Mouse (Mus musculus): Measurements from ENCODE around the gene Cep131. TPM values are rescaled to one million over a fixed set of nuclear protein-coding genes. Genes with fewer than 3 reads are reported as not detected.

The Cep131 gene
- polyA plus RNA-seq, 1 experiment from 2014 or later, result 16.0 TPM

DNA sequence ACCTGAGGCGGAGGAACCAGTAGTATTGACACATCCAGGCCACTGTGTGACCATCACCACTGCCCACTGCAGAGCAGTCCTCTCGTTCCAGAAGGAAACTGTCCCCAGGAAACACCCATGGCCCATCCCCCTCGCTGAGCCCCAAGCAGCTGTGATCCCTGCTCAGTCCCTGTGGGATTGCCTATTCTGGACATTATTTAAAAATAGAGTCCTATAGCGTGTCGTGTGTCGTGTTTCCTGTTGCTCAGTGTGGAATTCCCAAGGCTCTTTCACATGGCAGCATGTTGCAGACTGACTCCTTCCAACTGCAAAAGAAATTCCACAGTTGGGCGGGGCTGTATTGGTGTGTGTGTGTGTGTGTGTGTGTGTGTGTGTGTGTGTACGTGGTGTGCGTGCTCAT lies 34.4 kb downstream of the Cep131 start:
- Histone ChIP-seq H3K36me3 (ENCODE audit: control insufficient read depth, insufficient read depth, low read length) (no peaks in the 10 kb centered on the region), H3K27ac (ENCODE audit: low read depth, low read length) (no peak overlapping the region), H3K4me3 (ENCODE audit: low read depth, low read length) (no peak overlapping the region), H3K4me1 (ENCODE audit: control insufficient read depth, insufficient read depth, low read length) (peaks cover 23% of the 10 kb centered on the region), H3K27me3 (ENCODE audit: control insufficient read depth, insufficient read depth, low read length) (peaks cover 20% of the 10 kb centered on the region), H3K9ac (ENCODE audit: low read depth, low read length) (no peak overlapping the region), H3K9me3 (replicated peaks; ENCODE audit: control insufficient read depth, low read length) (no peaks in the 10 kb centered on the region), H3K4me2 (no peak overlapping the region)
- ATAC-seq (replicated peaks; ENCODE audit: insufficient number of reproducible peaks, low FRiP score, low TSS enrichment), result no peak
- 62% methylated on average over 9 of the region's 9 CpGs for WGBS (ENCODE audit: insufficient replicate concordance)

DNA sequence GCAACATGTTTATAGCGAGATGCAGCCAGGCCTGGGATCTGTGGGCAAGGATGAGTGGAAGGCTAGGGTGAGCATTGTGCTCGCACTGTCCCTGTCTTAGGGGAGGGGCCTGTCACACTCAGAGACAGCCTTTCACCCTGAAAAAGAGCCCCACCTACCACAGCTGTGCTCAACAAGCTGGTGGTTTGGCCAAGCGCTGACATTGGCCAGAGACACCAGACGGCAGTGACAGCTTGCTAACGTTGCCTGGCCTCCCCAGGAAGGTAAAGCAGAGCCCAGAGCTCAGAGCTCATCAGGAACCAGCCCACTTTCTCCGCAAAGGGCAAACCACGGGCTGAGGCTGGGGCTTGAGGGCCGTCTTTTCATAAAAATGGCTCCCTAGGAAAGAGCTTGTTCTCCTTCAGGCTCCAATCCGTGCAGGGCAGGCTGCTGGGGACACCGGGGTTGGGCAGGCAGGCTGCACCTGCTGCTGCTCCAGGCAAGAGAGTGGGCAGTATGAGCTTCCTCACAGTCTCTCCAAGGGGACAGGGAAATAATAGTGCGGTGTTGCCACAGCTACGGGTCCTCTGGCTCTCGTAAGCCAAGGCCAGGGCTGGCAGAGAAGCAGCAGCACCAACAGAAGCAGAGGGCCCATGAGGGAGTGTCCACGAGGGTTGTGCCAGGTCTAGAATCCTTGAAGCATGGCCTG lies 35.4 kb downstream of the Cep131 start:
- Histone ChIP-seq H3K9ac (ENCODE audit: low read depth, low read length) (peak overlapping the region; percentile 54), H3K4me1 (ENCODE audit: control insufficient read depth, insufficient read depth, low read length) (peaks cover 23% of the 10 kb centered on the region), H3K4me3 (ENCODE audit: low read depth, low read length) (no peak overlapping the region), H3K27ac (ENCODE audit: low read depth, low read length) (peak overlapping the region; percentile 59), H3K4me2 (no peak overlapping the region; the same call in 1 of the 2 replicates), H3K27me3 (ENCODE audit: control insufficient read depth, insufficient read depth, low read length) (peaks cover 30% of the 10 kb centered on the region), H3K36me3 (ENCODE audit: control insufficient read depth, insufficient read depth, low read length) (no peaks in the 10 kb centered on the region), H3K9me3 (replicated peaks; ENCODE audit: control insufficient read depth, low read length) (no peaks in the 10 kb centered on the region)
- ATAC-seq (replicated peaks; ENCODE audit: insufficient number of reproducible peaks, low FRiP score, low TSS enrichment), result no peak
- WGBS (ENCODE audit: insufficient replicate concordance), result 37% methylated on average over 14 of the region's 14 CpGs

DNA sequence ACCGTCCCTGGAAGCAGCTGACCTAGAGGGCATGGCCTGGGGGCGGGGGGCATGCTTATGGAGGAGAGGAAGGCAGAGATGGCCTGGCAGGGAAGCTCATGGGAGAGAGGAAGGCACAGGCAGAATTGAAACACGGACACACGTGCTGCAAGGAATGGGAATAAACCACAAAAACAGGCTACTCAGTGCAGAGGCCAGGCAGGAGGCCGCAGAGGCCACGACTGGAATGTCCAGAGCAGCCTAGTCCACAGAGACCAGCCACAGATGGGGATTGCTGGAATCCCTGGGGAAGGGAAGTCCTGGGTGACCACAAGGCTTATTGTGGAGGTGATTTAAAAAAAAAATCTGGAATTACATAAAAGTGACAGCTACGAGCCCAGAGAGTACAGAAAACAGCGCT lies 37.6 kb downstream of the Cep131 start:
- no peak overlapping the region for H3K4me3 ChIP-seq (ENCODE audit: low read depth, low read length)
- no peak for ATAC-seq (replicated peaks; ENCODE audit: insufficient number of reproducible peaks, low FRiP score, low TSS enrichment)
- peaks cover 23% of the 10 kb centered on the region for H3K4me1 ChIP-seq (ENCODE audit: control insufficient read depth, insufficient read depth, low read length)
- no peaks in the 10 kb centered on the region for H3K9me3 ChIP-seq (replicated peaks; ENCODE audit: control insufficient read depth, low read length)
- no peaks in the 10 kb centered on the region for H3K36me3 ChIP-seq (ENCODE audit: control insufficient read depth, insufficient read depth, low read length)
- H3K27me3 ChIP-seq (ENCODE audit: control insufficient read depth, insufficient read depth, low read length), result peaks cover 40% of the 10 kb centered on the region
- WGBS (ENCODE audit: insufficient replicate concordance), result 84% methylated on average over 8 of the region's 8 CpGs
- H3K27ac ChIP-seq (ENCODE audit: low read depth, low read length), result no peak overlapping the region
- H3K9ac ChIP-seq (ENCODE audit: low read depth, low read length), result no peak overlapping the region
- H3K4me2 ChIP-seq, result no peak overlapping the region

DNA sequence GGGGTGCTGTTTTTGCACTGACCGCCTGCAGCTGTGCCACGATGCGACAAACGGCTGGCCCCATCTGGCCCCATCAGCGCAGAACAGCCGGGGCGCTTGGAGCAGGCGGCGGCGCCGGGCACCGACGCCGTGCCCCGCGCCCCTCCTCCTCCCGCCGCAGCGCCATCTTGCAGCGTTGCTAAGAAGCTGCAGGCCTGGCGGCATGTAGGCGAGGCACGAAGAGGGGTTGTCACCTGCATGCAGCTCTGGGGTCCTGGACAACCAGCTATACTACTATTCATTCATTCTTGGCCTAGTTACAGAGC lies 38.4 kb downstream of the Cep131 start:
- H3K36me3 ChIP-seq (ENCODE audit: control insufficient read depth, insufficient read depth, low read length), result no peaks in the 10 kb centered on the region
- H3K4me3 ChIP-seq (ENCODE audit: low read depth, low read length), result no peak overlapping the region
- WGBS (ENCODE audit: insufficient replicate concordance), result 3% methylated on average over 23 of the region's 23 CpGs
- peaks cover 23% of the 10 kb centered on the region for H3K4me1 ChIP-seq (ENCODE audit: control insufficient read depth, insufficient read depth, low read length)
- H3K4me2 ChIP-seq, result peak overlapping the region; percentile 97
- ATAC-seq (replicated peaks; ENCODE audit: insufficient number of reproducible peaks, low FRiP score, low TSS enrichment), result no peak
- no peak overlapping the region for H3K27ac ChIP-seq (ENCODE audit: low read depth, low read length)
- H3K27me3 ChIP-seq (ENCODE audit: control insufficient read depth, insufficient read depth, low read length), result peaks cover 42% of the 10 kb centered on the region
- H3K9ac ChIP-seq (ENCODE audit: low read depth, low read length), result no peak overlapping the region
- H3K9me3 ChIP-seq (replicated peaks; ENCODE audit: control insufficient read depth, low read length), result no peaks in the 10 kb centered on the region

DNA sequence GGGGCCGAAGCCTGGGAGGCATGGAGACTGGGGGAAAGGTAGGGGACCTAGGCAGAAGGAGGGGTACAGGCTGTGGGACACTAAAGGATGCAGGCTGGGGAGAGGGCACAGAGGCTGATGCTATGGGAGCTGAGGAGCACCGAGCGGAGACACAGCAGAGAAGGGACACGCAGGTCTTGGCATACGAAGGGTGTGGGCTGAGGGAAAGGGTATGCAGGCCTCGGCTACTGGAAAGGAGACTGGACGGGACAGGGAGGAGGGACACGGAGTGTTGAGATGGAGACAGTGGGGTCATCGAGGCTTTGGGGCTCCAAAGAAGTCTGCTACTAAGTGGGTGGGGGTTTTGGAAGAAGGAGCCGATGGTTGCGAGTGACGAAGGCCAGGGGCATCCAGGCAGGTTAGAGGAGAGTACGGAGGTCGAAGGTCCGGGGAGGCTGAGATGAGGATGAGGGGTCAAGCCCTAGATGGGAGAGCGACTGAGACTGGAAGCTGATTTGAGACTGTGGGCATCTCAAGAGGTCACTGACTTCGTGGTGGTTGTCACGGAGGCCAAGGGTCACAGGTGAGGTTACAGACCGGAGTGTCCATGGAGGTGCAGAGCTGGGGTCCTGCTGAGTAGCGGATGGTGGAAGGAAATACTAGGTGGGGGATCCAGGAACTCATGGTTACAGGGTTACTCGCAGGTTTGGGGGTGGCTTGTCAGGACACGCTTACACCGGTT lies 38.9 kb downstream of the Cep131 start:
- Histone ChIP-seq H3K36me3 (ENCODE audit: control insufficient read depth, insufficient read depth, low read length) (no peaks in the 10 kb centered on the region), H3K4me3 (ENCODE audit: low read depth, low read length) (peak overlapping the region; percentile 61), H3K9ac (ENCODE audit: low read depth, low read length) (no peak overlapping the region; the same call in 1 of the 2 replicates), H3K4me1 (ENCODE audit: control insufficient read depth, insufficient read depth, low read length) (peaks cover 23% of the 10 kb centered on the region), H3K27ac (ENCODE audit: low read depth, low read length) (no peak overlapping the region), H3K9me3 (replicated peaks; ENCODE audit: control insufficient read depth, low read length) (no peaks in the 10 kb centered on the region), H3K27me3 (ENCODE audit: control insufficient read depth, insufficient read depth, low read length) (peaks cover 42% of the 10 kb centered on the region), H3K4me2 (peak overlapping the region; percentile 97)
- ATAC-seq (replicated peaks; ENCODE audit: insufficient number of reproducible peaks, low FRiP score, low TSS enrichment), result no peak
- WGBS (ENCODE audit: insufficient replicate concordance), result 14% methylated on average over 23 of the region's 23 CpGs

DNA sequence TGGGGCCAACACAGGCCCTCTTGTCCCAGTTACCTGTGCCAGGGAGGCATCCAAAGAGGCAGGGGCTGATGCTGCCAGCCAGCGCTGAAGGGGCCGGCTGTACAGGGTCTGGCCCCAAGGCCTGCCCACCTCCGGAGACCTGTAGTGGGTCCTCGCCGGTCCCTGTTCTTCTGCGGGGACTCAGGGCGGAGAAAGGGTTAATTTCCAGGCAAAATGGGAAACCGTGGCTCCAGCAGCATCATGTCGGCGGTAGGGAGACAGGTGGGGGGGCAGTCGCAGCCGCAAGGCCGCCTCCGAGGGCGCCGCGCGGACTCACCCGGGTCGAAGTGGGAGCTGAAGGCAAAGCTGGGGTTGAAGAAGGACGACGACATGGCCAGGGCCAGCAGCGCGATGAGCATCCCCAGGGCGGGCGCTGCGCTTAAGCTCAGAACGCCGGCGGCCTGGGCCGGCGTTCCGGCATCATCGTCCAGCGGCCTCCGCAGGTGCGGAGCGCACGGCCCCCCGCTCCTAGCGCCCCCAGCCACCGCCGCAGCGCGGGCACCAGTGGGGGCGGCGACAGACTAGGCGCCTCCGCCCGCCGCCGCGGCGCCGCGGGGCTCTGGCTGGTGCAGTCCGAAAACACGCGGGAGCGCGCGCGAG lies 40.0 kb downstream of the Cep131 start, which contains the start of gene Aatk:
Gene Aatk, minus strand, starts transcription at position 615 of the 639 bp plus-strand sequence.
- Histone ChIP-seq H3K27ac (ENCODE audit: low read depth, low read length) (no peak within 1 kb of the TSS), H3K36me3 (ENCODE audit: control insufficient read depth, insufficient read depth, low read length) (no peaks in the 10 kb centered on the region), H3K4me1 (ENCODE audit: control insufficient read depth, insufficient read depth, low read length) (peaks cover 27% of the 10 kb centered on the region), H3K4me2 (peak within 1 kb of the TSS; percentile 97), H3K9ac (ENCODE audit: low read depth, low read length) (peak within 1 kb of the TSS; percentile 48), H3K27me3 (ENCODE audit: control insufficient read depth, insufficient read depth, low read length) (peaks cover 42% of the 10 kb centered on the region), H3K4me3 (ENCODE audit: low read depth, low read length) (peak within 1 kb of the TSS; percentile 61), H3K9me3 (replicated peaks; ENCODE audit: control insufficient read depth, low read length) (no peaks in the 10 kb centered on the region)
- ATAC-seq (replicated peaks; ENCODE audit: insufficient number of reproducible peaks, low FRiP score, low TSS enrichment), result no peak
- WGBS (ENCODE audit: insufficient replicate concordance), result 1% methylated on average over 56 of the region's 63 CpGs

DNA sequence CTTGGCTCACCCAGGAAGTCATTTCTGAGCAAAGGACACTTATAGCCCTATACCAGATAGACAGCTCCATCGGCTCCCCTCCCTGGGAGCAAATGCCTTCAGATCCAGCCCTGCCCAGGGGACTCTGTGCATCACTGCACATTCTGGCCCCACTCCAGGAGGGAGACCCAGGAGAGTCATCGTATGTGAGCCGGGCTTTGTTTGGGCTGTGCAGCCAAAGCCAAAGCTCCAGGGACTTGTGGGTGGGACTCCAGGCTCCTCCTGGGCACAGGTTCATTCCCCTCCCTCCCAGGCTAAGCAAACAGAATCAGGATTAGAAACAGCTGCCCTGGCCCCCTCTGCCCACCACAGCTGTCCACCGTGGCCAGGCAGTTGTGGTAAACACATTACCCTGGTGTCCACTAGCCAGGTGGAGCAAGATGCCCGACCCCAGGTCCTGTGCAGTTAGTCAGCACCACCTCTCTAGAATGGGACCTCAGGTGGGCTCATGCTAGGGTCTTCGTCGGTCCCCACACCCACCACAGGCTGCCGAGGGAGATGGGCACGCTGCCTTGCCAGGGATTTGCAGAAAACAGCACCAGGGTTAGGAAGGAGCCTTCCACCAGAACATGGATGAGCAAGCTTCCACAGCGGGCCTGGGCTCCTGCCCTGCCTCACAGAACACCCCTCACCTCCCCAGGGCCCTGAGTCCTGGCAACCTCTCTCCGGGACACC lies 40.6 kb downstream of the Cep131 start:
- Histone ChIP-seq H3K27ac (ENCODE audit: low read depth, low read length) (no peak overlapping the region), H3K9ac (ENCODE audit: low read depth, low read length) (no peak overlapping the region), H3K4me2 (peak overlapping the region; percentile 97), H3K4me1 (ENCODE audit: control insufficient read depth, insufficient read depth, low read length) (peaks cover 23% of the 10 kb centered on the region), H3K4me3 (ENCODE audit: low read depth, low read length) (peak overlapping the region; percentile 61), H3K9me3 (replicated peaks; ENCODE audit: control insufficient read depth, low read length) (no peaks in the 10 kb centered on the region), H3K36me3 (ENCODE audit: control insufficient read depth, insufficient read depth, low read length) (no peaks in the 10 kb centered on the region), H3K27me3 (ENCODE audit: control insufficient read depth, insufficient read depth, low read length) (peaks cover 42% of the 10 kb centered on the region)
- ATAC-seq (replicated peaks; ENCODE audit: insufficient number of reproducible peaks, low FRiP score, low TSS enrichment), result no peak
- 58% methylated on average over 11 of the region's 11 CpGs for whole genome bisulfite sequencing (ENCODE audit: insufficient replicate concordance)

DNA sequence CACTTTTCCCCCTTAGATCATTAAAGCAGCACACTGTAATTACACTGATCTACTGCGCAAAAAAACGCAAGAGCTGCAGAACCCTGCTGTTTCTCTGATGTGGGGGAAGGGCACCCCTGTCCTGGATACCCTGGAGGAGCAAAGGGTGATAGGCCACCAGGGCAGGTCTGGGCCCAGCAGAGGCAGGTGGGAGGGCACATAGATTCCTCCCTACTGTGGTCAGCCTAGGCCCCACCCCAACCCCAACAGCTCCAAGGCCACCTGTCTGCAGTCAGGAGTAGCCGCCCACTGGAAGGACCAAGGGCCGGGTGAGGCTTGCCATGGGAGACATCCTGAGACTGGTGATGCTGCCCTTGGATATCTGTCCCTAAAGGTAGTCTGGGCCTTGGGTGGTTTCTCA lies 41.3 kb downstream of the Cep131 start:
- no peak for ATAC-seq (replicated peaks; ENCODE audit: insufficient number of reproducible peaks, low FRiP score, low TSS enrichment)
- no peak overlapping the region for H3K4me3 ChIP-seq (ENCODE audit: low read depth, low read length)
- H3K36me3 ChIP-seq (ENCODE audit: control insufficient read depth, insufficient read depth, low read length), result no peaks in the 10 kb centered on the region
- H3K9me3 ChIP-seq (replicated peaks; ENCODE audit: control insufficient read depth, low read length), result no peaks in the 10 kb centered on the region
- H3K27me3 ChIP-seq (ENCODE audit: control insufficient read depth, insufficient read depth, low read length), result peaks cover 42% of the 10 kb centered on the region
- H3K27ac ChIP-seq (ENCODE audit: low read depth, low read length), result no peak overlapping the region
- 64% methylated on average over 4 of the region's 4 CpGs for WGBS (ENCODE audit: insufficient replicate concordance)
- no peak overlapping the region for H3K9ac ChIP-seq (ENCODE audit: low read depth, low read length)
- no peak overlapping the region for H3K4me2 ChIP-seq
- H3K4me1 ChIP-seq (ENCODE audit: control insufficient read depth, insufficient read depth, low read length), result peaks cover 23% of the 10 kb centered on the region
